Mouse (Mus musculus): ENCODE results near the gene Pmp22. TPM values are rescaled to one million over a fixed set of nuclear protein-coding genes. Genes with fewer than 3 reads are reported as not detected.

The Pmp22 gene
- polyA plus RNA-seq, 1 experiment from 2014 or later = 12.5 TPM

DNA sequence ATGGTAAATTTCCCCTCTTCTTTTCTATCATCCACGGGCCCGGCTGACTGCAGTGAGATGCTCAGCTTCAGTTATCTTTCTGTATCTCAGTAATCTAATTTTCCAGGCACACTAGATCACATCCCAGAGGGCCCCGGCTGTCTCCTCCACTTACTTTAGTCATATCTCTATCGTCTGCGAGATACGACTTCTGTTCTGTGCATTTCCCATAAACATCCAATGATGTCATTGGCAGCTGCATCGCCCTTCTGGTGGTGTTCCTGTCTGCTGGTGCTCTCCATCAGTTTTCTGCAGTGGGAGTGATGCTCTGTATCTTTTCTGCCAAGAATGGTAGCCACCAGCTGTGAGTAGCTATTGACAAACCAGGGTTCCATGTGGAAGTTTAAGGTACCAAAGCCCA, 25.5 kb upstream of the Pmp22 start:
- Histone ChIP-seq H3K9me3 (ENCODE audit: control insufficient read depth, low read length) (no peaks in the 10 kb centered on the region), H3K9ac (replicated peaks; ENCODE audit: low read depth, low read length) (no peak overlapping the region), H3K27ac (ENCODE audit: low read depth, low read length) (no peak overlapping the region), H3K4me3 (ENCODE audit: low read depth, low read length) (no peak overlapping the region), H3K4me1 (ENCODE audit: control insufficient read depth, insufficient read depth, low read length) (no peaks in the 10 kb centered on the region), H3K4me2 (ENCODE audit: low read depth, low read length) (no peak overlapping the region), H3K27me3 (ENCODE audit: control insufficient read depth, insufficient read depth, low read length) (no peaks in the 10 kb centered on the region), H3K36me3 (ENCODE audit: control insufficient read depth, insufficient read depth, low read length) (no peaks in the 10 kb centered on the region)
- 86% methylated on average over 7 of the region's 7 CpGs for WGBS
- ATAC-seq (ENCODE audit: low read depth) = no peak

DNA sequence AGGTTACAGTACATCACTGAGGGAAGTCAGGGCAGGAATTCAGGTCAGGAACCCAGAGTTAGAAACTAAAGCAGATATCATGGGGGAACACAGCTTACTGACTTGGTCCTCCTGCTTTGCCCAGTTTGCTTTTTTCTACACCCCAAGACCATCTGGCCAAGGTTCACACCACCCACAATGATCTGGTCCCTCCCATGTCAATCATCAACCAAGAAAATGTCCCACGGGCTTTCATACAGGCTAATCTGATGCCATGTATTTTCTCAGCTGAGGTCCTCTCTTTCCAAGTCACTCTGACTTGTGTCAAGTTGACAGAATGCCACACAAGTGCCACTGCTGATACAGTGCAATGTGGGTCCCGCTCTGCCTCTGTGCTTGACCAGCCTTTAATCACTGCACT, 24.8 kb upstream of the Pmp22 start:
- Histone ChIP-seq H3K9me3 (ENCODE audit: control insufficient read depth, low read length) (no peaks in the 10 kb centered on the region), H3K4me3 (ENCODE audit: low read depth, low read length) (no peak overlapping the region), H3K27me3 (ENCODE audit: control insufficient read depth, insufficient read depth, low read length) (no peaks in the 10 kb centered on the region), H3K9ac (replicated peaks; ENCODE audit: low read depth, low read length) (no peak overlapping the region), H3K36me3 (ENCODE audit: control insufficient read depth, insufficient read depth, low read length) (no peaks in the 10 kb centered on the region), H3K27ac (ENCODE audit: low read depth, low read length) (no peak overlapping the region), H3K4me2 (ENCODE audit: low read depth, low read length) (no peak overlapping the region), H3K4me1 (ENCODE audit: control insufficient read depth, insufficient read depth, low read length) (no peaks in the 10 kb centered on the region)
- 92% methylated on average over 2 of the region's 2 CpGs for WGBS
- no peak for ATAC-seq (ENCODE audit: low read depth)

DNA sequence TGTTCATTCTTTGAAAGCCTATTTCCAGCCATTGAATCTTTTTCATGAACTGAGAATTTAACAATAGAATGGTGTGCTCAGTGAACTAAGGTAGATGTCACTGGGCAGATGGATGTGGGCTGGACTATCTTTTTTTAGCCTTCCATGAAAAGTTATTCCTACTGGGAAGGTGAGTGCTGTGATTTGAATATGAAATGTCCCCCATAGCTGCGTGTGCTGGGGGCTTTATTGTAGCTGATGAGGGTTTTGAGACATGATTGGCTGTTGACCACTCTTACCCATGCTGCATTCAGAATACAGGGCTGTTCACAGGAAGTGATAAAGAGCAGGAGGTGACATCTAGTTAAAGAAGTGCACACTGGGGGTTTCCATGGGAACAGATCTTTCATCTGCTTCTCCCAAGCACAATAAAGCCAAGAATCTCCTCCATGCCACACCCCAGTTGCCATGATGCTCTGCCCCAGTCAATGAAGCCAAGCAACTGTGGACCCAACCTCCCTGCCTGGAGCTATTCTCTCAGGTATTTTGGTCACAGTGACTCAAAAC, 19.5 kb upstream of the Pmp22 start:
- Histone ChIP-seq H3K4me1 (ENCODE audit: control insufficient read depth, insufficient read depth, low read length) (no peaks in the 10 kb centered on the region), H3K4me2 (ENCODE audit: low read depth, low read length) (no peak overlapping the region), H3K9me3 (ENCODE audit: control insufficient read depth, low read length) (no peaks in the 10 kb centered on the region), H3K9ac (replicated peaks; ENCODE audit: low read depth, low read length) (no peak overlapping the region), H3K27ac (ENCODE audit: low read depth, low read length) (no peak overlapping the region), H3K36me3 (ENCODE audit: control insufficient read depth, insufficient read depth, low read length) (no peaks in the 10 kb centered on the region), H3K4me3 (ENCODE audit: low read depth, low read length) (no peak overlapping the region), H3K27me3 (ENCODE audit: control insufficient read depth, insufficient read depth, low read length) (no peaks in the 10 kb centered on the region)
- WGBS = 44% methylated on average over 1 of the region's 1 CpGs
- no peak for ATAC-seq (ENCODE audit: low read depth)

DNA sequence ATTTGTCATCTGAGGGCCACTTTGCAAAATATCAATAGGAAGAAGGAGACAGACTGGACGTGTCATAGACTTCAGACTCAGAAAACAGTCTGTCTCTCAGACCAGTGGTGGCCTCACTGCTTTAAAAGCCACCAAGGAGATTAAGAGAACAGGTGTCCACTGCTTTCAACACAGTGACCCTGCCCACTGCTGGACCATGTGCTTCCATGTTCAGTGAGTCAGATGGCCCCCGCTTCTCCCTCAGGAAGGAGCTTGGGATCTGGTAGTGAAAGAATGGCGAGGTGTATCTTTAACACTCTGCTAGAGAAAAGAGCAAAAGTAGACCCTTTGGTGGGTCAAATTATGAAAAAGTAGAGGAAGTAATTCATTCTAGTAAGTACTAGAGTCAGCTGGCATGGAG, 18.5 kb upstream of the Pmp22 start:
- no peaks in the 10 kb centered on the region for H3K4me1 ChIP-seq (ENCODE audit: control insufficient read depth, insufficient read depth, low read length)
- H3K9ac ChIP-seq (replicated peaks; ENCODE audit: low read depth, low read length) = no peak overlapping the region
- H3K27me3 ChIP-seq (ENCODE audit: control insufficient read depth, insufficient read depth, low read length) = no peaks in the 10 kb centered on the region
- no peak overlapping the region for H3K4me2 ChIP-seq (ENCODE audit: low read depth, low read length)
- H3K4me3 ChIP-seq (ENCODE audit: low read depth, low read length) = no peak overlapping the region
- no peak for ATAC-seq (ENCODE audit: low read depth)
- no peaks in the 10 kb centered on the region for H3K36me3 ChIP-seq (ENCODE audit: control insufficient read depth, insufficient read depth, low read length)
- WGBS = 83% methylated on average over 3 of the region's 3 CpGs
- H3K9me3 ChIP-seq (ENCODE audit: control insufficient read depth, low read length) = no peaks in the 10 kb centered on the region
- no peak overlapping the region for H3K27ac ChIP-seq (ENCODE audit: low read depth, low read length)

DNA sequence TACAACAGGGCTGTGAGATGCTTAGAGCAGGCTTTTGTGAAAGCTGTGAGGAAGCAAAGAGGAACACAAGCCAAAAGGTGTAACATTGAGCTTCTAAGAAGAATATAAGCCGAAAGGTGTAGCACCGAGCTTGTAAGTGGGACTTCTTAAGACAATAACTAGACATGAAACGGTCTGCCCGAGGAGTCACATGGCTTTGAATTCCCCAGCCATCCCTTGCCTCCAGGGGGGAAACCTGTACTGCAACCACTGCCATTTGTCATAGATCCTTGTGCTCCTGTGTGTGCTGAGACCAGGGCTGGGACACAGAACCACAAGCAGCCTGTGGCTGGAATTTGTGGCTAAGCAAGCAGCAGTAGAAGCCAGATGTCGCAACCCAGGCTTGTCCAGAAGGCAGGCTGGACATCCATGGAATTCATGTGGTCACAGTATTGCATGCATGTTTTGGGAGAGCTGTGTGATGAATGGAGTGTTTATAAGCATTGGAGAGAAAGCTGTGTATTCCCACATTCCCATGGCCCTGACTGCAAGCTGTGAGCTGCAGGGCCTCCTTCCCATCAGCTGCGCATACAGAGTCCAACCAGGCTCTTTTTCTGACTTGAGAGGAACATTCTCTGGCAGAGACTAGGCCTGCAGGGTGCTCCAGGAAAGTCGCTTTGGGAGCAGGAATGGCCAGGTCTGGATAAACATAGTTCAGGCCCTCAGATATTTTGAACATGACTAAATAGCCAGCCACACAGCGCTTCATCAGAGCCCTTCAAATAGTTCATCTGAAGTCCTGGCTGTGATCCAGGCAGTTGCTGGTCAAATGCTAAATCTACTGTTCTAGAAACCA, 13.8 kb upstream of the Pmp22 start:
- H3K9me3 ChIP-seq (ENCODE audit: control insufficient read depth, low read length) = no peaks in the 10 kb centered on the region
- no peak overlapping the region for H3K27ac ChIP-seq (ENCODE audit: low read depth, low read length)
- ATAC-seq (ENCODE audit: low read depth) = no peak
- no peak overlapping the region for H3K4me2 ChIP-seq (ENCODE audit: low read depth, low read length)
- H3K27me3 ChIP-seq (ENCODE audit: control insufficient read depth, insufficient read depth, low read length) = no peaks in the 10 kb centered on the region
- WGBS = 83% methylated on average over 8 of the region's 8 CpGs
- H3K36me3 ChIP-seq (ENCODE audit: control insufficient read depth, insufficient read depth, low read length) = no peaks in the 10 kb centered on the region
- no peaks in the 10 kb centered on the region for H3K4me1 ChIP-seq (ENCODE audit: control insufficient read depth, insufficient read depth, low read length)
- no peak overlapping the region for H3K9ac ChIP-seq (replicated peaks; ENCODE audit: low read depth, low read length)
- no peak overlapping the region for H3K4me3 ChIP-seq (ENCODE audit: low read depth, low read length)

DNA sequence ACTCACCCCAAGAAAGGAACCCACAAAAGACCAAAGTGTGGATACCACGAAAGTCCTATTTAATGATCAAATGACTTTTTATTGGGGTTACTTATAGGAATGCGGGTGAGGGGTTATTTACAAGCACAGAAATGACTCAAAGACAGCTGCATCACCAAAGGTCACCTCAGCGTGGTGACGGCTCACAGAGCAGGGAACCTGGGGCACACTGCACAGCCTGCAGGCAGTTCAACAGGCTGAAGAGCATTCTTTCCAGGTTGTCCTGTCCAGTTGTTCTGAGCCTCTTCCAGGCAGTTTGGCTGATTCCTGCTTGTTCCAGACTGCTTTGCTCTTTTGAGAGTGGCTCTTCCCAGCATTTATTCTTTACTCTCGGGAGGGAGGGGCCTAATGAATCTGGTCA, 12.1 kb upstream of the Pmp22 start:
- Histone ChIP-seq H3K4me3 (ENCODE audit: low read depth, low read length) (no peak overlapping the region), H3K4me2 (ENCODE audit: low read depth, low read length) (no peak overlapping the region), H3K4me1 (ENCODE audit: control insufficient read depth, insufficient read depth, low read length) (no peaks in the 10 kb centered on the region), H3K36me3 (ENCODE audit: control insufficient read depth, insufficient read depth, low read length) (no peaks in the 10 kb centered on the region), H3K9ac (replicated peaks; ENCODE audit: low read depth, low read length) (no peak overlapping the region), H3K9me3 (ENCODE audit: control insufficient read depth, low read length) (no peaks in the 10 kb centered on the region), H3K27ac (ENCODE audit: low read depth, low read length) (no peak overlapping the region), H3K27me3 (ENCODE audit: control insufficient read depth, insufficient read depth, low read length) (no peaks in the 10 kb centered on the region)
- 92% methylated on average over 5 of the region's 5 CpGs for WGBS
- ATAC-seq (ENCODE audit: low read depth) = no peak

DNA sequence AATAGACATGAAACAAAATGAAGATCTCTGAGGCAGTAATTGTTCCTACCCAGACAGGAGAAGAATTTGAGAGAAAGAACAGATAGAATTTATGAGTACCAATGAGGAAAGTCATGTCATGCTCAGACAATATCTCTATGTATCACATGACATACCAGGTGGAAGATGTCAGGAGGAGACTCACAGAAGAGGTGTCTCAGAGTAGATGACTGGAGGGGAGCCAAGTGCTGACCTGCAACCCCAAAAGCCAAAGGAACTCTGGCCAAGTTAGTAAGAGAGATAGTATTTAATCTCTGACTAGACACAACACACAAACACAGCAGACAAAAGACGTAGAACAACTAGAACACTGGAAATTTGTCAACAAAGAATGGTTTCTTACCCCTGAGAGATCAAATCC, 11.5 kb upstream of the Pmp22 start:
- H3K27me3 ChIP-seq (ENCODE audit: control insufficient read depth, insufficient read depth, low read length) = no peaks in the 10 kb centered on the region
- no peaks in the 10 kb centered on the region for H3K4me1 ChIP-seq (ENCODE audit: control insufficient read depth, insufficient read depth, low read length)
- H3K9ac ChIP-seq (replicated peaks; ENCODE audit: low read depth, low read length) = no peak overlapping the region
- H3K4me2 ChIP-seq (ENCODE audit: low read depth, low read length) = no peak overlapping the region
- no peaks in the 10 kb centered on the region for H3K9me3 ChIP-seq (ENCODE audit: control insufficient read depth, low read length)
- WGBS = 96% methylated on average over 1 of the region's 1 CpGs
- no peaks in the 10 kb centered on the region for H3K36me3 ChIP-seq (ENCODE audit: control insufficient read depth, insufficient read depth, low read length)
- H3K4me3 ChIP-seq (ENCODE audit: low read depth, low read length) = no peak overlapping the region
- ATAC-seq (ENCODE audit: low read depth) = no peak
- H3K27ac ChIP-seq (ENCODE audit: low read depth, low read length) = no peak overlapping the region

DNA sequence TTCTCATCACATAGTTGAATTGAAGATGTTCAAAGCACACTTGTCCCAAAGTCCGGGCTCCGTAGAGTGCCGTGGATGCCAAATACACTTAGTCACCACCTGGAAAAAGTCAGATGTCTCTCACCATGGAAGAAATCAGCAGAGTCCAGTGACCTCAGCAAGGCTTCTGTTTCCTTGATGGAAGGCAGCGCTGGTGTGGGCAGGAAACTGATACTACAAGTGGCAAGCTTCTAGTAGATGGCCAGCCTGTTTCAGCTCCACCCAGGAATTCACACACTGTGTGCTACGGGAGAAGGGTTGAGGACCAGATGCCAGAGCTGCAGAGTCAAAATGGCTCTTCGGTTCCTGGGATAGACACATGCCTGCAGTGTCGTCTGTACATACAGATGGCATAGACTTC, 9.0 kb upstream of the Pmp22 start:
- no peaks in the 10 kb centered on the region for H3K9me3 ChIP-seq (ENCODE audit: control insufficient read depth, low read length)
- no peak overlapping the region for H3K27ac ChIP-seq (ENCODE audit: low read depth, low read length)
- no peak for ATAC-seq (ENCODE audit: low read depth)
- no peak overlapping the region for H3K9ac ChIP-seq (replicated peaks; ENCODE audit: low read depth, low read length)
- H3K27me3 ChIP-seq (ENCODE audit: control insufficient read depth, insufficient read depth, low read length) = no peaks in the 10 kb centered on the region
- H3K36me3 ChIP-seq (ENCODE audit: control insufficient read depth, insufficient read depth, low read length) = no peaks in the 10 kb centered on the region
- 90% methylated on average over 7 of the region's 7 CpGs for WGBS
- no peaks in the 10 kb centered on the region for H3K4me1 ChIP-seq (ENCODE audit: control insufficient read depth, insufficient read depth, low read length)
- H3K4me2 ChIP-seq (ENCODE audit: low read depth, low read length) = no peak overlapping the region
- H3K4me3 ChIP-seq (ENCODE audit: low read depth, low read length) = no peak overlapping the region

DNA sequence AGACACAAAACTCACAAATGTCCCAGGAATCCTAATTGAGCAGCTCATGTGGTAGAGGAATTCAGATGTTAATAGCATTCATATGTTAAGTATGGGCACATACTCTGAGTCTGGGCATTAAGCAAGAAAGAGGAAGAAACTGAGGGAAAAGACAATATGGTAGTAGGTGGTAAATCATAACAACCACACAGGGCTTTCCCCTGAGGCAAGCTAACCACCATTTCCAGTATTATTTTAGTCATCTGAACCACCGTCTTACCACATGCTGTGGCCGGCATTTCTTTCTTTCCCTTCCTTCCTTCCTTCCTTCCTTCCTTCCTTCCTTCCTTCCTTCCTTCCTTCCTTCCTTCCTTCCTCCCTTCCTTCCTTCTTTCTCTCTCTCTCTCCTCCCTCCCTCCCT, 6.5 kb upstream of the Pmp22 start:
- no peak overlapping the region for H3K27ac ChIP-seq (ENCODE audit: low read depth, low read length)
- ATAC-seq (ENCODE audit: low read depth) = no peak

More for the DNA sequence above, 6.5 kb upstream of the Pmp22 start:
- no peaks in the 10 kb centered on the region for H3K4me1 ChIP-seq (ENCODE audit: control insufficient read depth, insufficient read depth, low read length)
- H3K36me3 ChIP-seq (ENCODE audit: control insufficient read depth, insufficient read depth, low read length) = no peaks in the 10 kb centered on the region
- no peak overlapping the region for H3K4me3 ChIP-seq (ENCODE audit: low read depth, low read length)
- H3K9me3 ChIP-seq (ENCODE audit: control insufficient read depth, low read length) = no peaks in the 10 kb centered on the region
- H3K27me3 ChIP-seq (ENCODE audit: control insufficient read depth, insufficient read depth, low read length) = no peaks in the 10 kb centered on the region
- H3K4me2 ChIP-seq (ENCODE audit: low read depth, low read length) = no peak overlapping the region
- 82% methylated on average over 2 of the region's 2 CpGs for WGBS
- no peak overlapping the region for H3K9ac ChIP-seq (replicated peaks; ENCODE audit: low read depth, low read length)
